Mouse (Mus musculus) left cerebral cortex, postnatal 36 days (tissue): ENCODE measurements around the gene Sh3pxd2a. TPM values are rescaled to one million over a fixed set of nuclear protein-coding genes. Genes with fewer than 3 reads are reported as not detected.

Experiments used
- DNase-seq, 2 experiments: peaks; one replicate each; pipeline ENCODE4 v3.0.0; 2021 to 2022; ENCODE audit warnings: low spot score in 2 of 2, mixed read lengths in 1 of 2
- intact Hi-C: fragments of 180-260 bp; cut with DNase I; formaldehyde crosslinking; loops from one replicate; pipeline ENCODE4 v1.15.1; 2025
- total RNA-seq, 2 experiments: library from RNA; stranded (reverse); gene quantifications; 2 replicates each; pipeline ENCODE4 v1.2.3; 2021

Gene Sh3pxd2a
- total RNA-seq, 2 experiments from 2014 or later, result 27.9 to 36.1 TPM

DNA sequence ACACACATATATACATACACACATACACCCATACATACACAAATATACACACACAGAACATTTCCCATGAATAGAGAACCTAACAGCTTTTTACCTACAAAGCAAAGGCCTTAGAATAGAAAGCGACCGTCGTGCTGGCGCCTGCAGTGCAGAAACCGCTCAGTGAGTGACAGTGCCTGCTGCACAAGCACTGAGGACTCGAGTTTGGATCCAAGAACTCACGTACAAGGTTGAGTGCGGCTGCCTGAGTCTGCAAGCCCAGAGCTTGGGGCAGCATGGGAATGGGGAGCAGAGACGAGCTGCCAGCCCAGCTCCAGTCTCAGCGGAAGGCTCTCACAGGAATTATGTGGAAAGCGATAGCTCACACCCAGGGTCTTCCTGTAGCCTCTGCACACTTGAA lies 43.7 kb downstream of the Sh3pxd2a start:
- no peak for DNase-seq
- intact Hi-C loops, result loop anchor here (5.0 kb wide), 1 partner anchor 37 kb away; no protein-coding TSS in a partner anchor

DNA sequence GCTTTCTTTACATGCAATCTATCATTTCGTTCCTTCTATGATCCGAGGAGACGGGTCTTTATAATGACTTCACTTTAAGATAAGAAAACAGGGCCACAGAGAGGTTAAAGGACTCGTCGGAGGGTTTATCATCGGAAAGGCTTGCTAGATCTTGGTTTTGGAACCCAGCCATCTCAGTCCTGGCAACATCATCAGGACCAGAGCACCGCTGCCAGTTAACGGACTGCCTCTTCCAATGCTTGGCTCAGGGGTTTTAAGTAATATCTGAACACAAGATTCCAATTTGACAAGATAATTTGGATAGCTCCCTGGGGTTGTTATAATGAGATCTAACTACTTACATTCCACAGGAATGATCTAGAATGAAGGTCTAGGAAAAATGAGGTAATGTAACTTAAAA lies 45.0 kb downstream of the Sh3pxd2a start:
- DNase-seq, result no peak
- intact Hi-C loops, result no loop called here

DNA sequence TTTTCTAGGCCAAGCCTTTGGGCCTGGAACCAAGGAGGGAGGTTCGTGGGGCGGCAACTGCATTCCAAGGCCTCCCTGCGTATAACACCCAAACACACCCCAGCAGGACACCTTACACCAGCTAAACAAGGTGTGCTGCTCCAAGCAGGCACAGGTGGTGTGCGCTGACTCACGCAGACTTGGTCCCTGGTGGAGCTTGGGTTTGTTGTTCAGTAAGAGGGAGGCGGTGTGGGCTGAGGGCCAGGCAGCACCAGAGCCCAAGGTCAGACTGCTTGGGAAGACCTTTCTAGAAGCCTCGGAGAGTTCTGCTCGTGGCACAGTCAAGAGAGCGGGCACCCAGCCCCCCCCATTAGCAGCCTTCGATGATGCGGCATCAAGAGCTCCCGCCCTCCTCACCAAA lies 48.0 kb downstream of the Sh3pxd2a start:
- DNase-seq, result no peak
- intact Hi-C loops, result no loop called here

DNA sequence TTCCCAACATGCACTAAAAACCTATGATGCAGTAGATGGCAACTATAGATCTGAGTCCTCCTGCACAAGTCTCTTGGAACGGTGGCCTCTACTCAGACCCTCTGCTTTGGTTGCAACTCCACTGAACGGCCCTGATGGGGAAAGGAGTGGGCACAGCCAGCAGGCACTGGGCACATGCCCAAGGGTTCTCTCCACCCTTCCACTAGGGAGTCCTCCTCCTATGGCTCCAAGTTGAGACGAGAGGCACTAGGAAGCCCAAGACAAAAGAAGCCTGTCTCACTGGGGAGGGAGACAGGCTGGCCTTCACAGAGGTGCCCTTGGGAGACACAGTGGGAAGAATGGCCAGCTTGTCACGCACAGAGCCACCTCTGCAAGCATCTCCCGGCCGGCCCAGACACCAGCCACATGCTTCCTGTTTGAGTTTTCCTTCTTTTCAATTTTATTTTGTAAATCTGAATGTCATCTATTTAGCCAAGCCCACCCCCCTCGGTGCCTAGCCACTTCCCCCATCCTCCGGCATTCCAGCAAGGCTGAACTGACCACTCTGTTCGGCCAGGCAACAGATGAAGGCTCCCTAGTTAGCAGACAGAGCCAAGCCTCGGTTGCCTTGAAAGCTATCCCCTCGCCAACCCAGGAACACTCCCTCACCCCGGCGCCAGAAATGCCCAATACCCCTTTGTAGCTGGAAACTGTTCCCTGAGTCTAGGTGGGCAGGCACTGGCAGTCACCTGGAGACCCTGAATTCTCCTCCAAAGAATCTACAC lies 49.9 kb downstream of the Sh3pxd2a start:
- no peak for DNase-seq

DNA sequence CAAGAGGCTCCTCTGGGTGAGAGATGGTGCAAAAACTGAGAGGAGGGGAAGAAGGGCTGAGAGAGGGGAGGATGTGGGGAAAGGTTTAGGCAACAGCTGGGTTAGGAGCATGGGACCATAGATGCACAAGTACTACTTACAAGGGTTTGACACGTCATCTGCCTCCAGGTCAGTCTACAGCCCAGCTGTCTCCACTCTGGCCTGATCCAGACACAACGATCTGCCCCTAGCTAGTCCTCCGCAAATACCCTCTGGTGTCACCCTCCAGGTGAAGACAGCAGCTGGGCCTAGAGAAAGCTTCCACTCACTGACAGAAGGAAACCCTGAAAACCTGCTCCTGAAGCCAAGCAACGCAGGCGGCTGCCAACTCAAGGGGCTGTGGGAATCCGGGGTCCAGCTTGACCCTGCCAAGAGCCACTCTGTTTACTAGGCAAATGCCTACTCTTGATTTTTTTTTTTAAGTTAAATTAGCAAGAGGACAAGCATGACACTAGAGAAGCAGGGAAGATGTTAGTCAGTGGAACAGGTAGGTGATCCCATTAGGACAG lies 50.7 kb downstream of the Sh3pxd2a start:
- intact Hi-C loops, result no loop called here
- no peak for DNase-seq

More for the DNA sequence above, 49.9 kb downstream of the Sh3pxd2a start:
- intact Hi-C loops, result no loop called here

DNA sequence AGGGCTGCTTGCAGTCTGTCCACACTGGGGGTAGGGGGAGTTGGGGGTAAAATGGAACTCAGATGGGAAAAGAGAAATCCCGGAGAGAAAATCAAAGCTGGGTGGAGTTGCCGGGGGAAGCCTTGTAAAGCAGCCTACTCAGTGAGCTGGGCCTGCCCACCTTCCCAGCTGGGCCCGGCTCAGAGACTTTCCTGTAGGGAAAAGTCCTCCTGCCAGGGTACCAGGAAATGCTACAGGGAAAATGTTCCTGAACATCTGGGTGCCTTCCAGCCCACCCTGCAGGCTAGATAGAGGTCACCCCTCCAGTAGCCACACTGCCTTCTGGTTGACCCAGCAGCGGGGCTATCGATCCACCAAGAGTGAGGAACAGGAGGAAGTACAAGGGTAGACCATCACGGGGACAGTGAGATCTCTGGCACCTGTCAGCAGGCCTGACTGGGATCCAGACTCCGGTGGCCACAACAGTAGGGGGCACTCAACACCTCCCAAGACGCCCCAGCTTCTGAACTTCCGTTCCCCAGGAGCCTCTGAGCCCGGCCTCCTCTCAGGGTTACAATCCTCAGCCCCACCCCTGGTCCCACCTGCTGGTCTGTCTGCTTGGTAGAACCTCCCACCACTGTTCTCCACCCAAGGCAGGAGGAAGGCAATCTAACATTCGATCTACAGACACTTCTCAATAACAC lies 51.5 kb downstream of the Sh3pxd2a start:
- intact Hi-C loops, result no loop called here
- no peak for DNase-seq

DNA sequence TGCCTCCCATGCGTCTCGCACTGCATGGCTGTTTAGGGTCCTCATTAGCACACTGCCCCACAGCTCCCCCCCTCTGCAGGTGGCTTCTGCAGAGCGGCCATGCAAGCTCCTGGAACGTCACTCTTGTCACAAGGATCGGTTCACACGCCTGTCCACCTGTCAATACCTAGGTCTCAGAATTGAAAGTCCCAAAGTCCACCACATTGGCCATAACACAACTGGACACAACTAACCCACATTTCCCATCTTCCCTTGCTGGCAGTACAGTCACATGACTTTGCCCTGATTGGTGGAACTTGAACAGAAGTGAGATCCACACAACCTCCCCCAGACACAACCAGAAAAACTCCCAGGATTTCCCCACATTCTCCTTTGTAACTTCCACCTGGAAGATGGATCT lies 53.9 kb downstream of the Sh3pxd2a start:
- no peak for DNase-seq
- intact Hi-C loops, result no loop called here

DNA sequence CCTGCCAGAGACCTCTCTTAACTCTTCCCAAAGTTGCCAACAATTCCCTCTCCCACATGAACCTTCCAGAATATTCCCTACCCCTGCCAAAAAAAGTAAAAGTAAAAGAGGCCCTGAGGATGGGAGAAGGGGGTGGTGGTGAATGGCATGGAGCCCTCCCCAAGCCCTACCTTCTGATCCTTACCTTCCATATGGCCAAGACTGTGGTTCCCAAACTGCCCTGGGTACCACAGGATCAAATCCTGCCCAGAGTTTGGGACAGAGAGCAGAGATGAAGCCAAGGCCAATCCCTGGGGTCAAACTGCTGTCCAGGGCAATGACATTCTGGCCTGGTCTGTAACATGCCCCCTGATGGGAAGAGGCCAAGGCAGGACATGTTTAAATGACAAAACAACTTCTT lies 55.1 kb downstream of the Sh3pxd2a start:
- DNase-seq, result no peak
- intact Hi-C loops, result no loop called here

DNA sequence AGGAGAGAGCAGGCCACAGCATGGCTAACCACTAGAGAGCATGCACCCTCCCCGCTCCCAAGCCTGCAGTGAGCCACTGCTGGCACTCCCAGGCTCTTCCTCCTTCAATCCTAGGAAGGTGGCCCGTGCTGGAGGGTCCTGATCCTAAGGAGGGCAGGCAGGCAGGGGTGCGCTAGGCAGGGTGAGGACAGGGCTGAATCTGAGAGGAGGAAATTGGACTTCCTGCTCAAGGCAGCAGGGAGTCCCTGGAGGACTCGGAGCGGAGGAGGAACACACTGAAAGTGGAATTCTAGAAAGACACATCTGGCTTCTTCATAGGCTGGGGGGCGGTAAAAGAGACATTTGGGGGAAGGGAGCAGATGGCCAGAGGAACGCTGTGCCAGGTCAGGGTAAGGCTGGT lies 55.5 kb downstream of the Sh3pxd2a start:
- intact Hi-C loops, result no loop called here
- DNase-seq, result no peak

DNA sequence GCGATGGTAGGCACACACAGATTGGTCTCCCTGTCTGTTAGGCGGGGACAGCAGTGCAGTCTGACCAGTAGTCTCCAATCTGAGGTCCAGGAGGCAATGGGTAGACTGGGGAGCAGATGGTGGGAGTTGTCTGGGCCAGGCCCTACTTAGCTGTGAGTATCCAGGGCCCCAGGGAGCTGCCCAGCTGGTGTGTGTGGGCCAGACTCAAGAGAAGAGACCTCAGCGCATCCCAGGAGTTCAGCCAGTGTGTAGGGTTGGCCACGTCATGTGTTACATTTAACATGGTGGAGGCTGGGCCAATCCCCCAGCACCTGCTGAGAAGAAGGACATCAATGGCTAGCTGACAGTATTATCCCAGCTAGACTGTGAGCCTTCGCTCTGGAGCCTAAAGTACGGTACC lies 56.9 kb downstream of the Sh3pxd2a start:
- intact Hi-C loops, result no loop called here

DNA sequence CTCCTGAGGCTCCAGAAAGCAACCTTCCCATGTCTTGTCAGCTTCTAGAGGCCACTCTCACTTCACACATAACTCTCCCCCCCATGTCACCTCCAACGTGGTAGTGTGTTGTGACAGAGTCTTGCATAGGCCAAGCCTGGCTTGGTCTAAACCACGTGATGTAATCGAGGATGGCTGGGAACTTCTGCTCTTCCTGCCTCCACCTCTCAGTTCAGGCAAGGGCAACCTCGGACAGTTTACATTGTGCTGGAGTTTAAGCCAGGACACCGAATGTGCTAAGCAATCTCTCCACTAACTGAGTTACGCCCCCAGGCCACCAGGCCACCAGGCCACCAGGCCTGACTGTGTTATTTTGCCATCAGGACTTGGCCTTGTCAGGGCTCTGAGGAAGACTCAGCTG lies 57.7 kb downstream of the Sh3pxd2a start:
- DNase-seq, result no peak
- intact Hi-C loops, result no loop called here

More for the DNA sequence above, 56.9 kb downstream of the Sh3pxd2a start:
- DNase-seq, result no peak

DNA sequence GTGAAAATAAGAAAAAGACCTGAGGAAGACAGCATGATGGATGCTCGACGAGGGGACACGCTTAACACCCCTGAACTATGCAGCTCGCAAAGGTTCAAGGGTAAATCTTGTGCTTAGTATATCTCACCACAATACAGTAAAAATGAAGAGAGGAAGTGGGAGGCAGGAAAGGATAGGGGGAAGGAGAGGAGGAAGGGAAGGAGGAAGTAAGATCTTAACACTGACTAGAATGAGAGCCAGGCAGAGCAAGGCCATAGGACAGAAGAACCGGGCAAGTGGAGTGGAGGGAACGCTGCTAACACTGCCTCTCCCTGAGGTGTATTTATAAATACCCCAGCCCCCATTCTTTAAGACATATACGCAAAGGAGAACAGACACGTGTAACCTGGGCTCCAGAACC lies 58.7 kb downstream of the Sh3pxd2a start:
- intact Hi-C loops, result no loop called here
- no peak for DNase-seq

DNA sequence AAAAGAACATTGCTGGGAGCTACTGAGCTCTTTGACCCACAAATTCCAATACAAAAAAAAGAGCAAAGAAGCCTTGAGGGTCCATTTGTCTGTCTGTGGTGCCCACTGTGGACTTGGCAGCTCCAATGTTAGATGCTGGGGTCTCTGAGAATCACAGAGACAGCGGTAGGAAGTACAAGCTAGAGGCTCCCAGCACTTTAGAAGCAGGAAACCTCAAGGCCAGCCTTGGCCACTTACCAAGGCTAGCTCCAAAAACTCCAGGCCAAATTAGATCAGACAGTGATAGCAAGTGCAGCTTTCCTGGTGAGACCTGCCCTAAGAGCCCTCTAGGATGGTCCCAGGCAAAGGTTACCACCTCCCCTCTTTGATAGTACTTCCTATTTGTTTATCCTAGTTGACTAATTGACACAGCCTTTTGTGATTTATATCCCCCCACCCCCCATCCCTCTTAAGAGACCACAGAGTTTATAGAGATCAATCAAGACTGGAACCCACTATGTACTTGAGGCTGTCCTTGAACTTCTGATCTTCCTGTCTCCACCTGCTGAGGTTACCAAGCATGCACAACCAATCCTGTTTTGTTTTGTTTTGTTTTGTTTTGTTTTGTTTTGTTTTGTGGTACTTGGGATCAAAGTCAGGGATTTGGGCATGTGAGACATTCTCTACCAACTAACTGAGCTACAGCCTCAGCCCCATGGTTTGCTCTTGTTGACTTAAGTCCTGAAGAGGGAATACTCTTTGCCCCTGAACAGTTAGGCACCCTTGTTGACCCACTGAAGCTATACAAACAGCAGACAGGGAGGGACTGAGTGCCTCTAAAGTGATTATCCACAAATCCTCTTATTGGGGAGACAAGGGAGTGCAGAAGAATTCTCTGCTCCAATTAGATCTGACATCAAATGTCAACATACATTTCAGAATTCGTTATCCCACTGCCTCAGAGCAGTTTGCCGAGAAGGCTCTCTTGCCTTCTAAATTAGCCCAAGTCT lies 60.5 kb downstream of the Sh3pxd2a start:
- DNase-seq, result no peak
- intact Hi-C loops, result no loop called here

DNA sequence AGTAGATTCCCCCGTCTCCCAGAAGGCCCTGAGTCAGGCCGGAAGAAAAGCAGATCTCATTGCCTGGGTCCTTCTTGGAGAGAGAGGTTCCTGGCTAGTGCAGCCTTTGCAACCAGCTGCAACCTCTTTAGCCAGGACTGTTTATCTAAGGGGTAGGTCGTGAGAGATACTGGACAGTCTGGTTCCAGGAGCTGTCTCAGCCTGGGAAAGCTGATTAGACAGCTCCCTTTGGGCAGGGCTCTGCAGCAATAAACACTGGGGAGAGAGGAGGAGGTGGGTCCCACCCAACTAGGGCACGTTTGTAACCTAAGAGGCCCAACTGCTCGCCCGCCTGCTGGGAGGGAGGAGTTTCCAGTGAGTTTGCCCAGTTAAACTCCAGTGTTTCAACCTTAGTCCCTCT lies 61.2 kb downstream of the Sh3pxd2a start:
- no peak for DNase-seq
- intact Hi-C loops, result no loop called here

DNA sequence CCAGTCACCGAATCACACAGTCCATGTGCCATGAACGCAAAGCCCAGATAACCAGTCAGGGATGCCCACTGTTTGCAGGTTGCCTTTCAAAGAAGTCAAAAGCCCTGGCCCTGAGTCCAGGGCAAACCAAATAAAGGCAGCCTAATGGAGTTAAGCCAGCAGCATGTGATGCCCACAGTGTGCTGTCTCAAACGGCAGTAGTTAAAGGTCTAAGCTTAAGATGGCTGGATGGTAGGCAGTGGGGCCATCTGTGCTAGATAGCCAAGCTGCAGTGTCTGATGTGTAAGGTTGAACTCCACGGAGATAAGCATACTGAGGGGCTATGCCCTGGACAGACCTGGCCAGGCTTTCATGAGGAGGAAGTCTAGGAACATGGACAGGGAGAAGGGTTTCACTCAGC lies 61.7 kb downstream of the Sh3pxd2a start:
- no peak for DNase-seq
- intact Hi-C loops, result no loop called here

DNA sequence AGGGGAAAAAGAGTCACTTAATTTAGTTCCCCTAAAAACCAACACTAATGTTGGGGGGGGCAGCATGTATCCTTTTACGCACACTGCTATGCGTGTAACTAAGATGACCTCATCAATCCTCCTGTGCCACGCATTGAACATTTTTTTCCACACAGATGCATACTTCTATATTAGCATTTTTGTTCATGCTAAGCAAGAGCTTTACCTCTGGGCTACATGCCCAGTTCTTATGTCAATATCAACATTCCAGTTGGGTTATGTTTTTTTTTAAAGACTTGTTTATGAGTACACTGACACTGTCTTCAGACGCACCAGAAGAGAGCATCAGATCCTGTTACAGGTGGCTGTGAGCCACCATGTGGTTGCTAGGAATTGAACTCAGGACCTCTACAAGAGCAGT lies 64.5 kb downstream of the Sh3pxd2a start:
- no peak for DNase-seq
- intact Hi-C loops, result no loop called here

DNA sequence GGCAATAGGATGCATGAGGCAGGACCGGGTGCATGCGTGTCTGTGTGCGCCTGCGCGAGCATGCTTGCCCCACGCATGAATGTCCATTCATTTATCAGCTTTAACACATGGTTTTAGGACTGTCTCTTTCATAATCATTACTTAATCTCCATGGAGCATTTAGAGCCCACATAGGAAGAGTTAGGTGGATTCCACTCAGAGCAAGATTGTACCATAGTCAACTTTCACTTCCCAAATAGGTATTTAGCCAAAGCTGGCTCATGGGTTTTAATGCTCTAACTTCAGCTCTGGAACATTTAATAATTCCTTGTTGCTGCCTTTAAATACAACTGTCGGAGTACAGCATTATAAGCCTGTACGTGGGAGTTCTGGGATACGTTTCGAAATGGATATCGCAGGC lies 65.2 kb downstream of the Sh3pxd2a start:
- no peak for DNase-seq
- intact Hi-C loops, result no loop called here

DNA sequence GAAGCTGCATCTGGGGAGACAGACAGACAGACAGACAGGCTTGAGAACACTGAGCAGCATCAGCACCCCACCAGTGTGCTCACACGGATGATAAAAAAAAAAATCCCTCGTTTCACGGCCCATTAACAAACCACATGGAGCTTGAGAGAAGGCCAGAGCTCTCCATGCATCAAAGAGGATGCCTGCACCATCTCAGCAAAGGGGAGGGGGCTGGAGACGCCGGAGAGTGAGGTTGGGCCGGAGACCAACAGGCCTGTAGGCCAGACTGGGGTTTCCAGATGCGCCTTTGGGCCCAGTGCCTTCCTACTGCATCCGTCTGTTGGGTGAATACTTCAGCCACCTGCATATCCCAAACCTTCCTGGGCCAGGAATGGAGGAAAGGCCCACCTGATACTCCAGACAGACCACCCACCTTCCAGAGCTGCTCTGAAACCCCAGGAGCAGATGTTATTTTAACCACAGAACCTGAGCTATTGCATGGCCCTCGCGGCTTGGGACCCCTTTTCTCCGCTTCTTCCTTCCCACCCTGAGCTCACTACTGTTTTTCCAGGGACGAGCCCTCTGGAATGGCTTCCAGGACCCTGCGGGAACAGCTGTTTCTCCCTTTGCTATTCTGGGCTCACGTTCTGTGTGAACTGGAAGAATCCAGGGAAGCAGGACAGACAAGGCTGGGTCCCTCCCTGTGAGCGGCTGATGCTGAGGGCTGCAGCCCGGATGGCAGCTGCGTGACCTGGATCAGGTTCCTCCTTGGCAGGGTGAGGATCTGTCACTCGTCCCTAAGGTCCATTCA lies 66.1 kb downstream of the Sh3pxd2a start:
- no peak for DNase-seq
- intact Hi-C loops, result no loop called here

DNA sequence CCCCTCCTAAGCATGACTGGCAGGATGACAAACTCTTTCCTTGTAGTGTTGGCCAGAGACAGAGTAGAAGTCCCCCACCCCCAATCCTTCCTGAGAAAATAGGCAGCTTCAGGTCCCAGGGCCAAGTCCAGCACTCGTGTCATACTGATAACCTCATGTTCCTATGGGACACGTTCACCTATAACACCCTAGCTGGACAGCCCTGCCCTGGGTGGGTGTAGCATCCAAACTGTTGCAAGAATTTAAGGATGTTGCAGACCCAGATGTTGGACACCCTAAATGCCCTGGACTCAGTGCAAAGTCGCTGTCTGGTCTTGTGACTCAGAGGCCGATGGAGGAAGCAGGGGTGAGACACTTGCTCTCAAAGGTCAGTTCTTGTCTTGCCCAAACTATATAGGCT lies 68.9 kb downstream of the Sh3pxd2a start:
- intact Hi-C loops, result no loop called here
- DNase-seq, result no peak
